Mouse (Mus musculus): ENCODE results near the gene Tgm4. TPM values are rescaled to one million over a fixed set of nuclear protein-coding genes. Genes with fewer than 3 reads are reported as not detected.

The Tgm4 gene
- total RNA-seq (2021) = not detected

GRCm38 (mm10) chr9:123034426-123034825 lies at the start of gene Tgm4:
TSS of gene Tgm4 (plus strand) at chr9:123034726.
- intact Hi-C loops (cut with DNase I) = no loop called here
- DNase-seq = no peak

- no peak for DNase-seq
- intact Hi-C loops (cut with DNase I) = no loop called here
Observed at GRCm38 (mm10) chr9:122998406-122999192, 35.9 kb upstream of the Tgm4 start.

GRCm38 (mm10) chr9:122999193-122999586 lies 35.3 kb upstream of the Tgm4 start:
- intact Hi-C loops (cut with DNase I) = no loop called here
- DNase-seq = no peak

GRCm38 (mm10) chr9:123004718-123005117 lies 29.8 kb upstream of the Tgm4 start:
- no peak for DNase-seq
- intact Hi-C loops (cut with DNase I) = no loop called here

GRCm38 (mm10) chr9:123006071-123006470 lies 28.5 kb upstream of the Tgm4 start:
- DNase-seq = no peak
- intact Hi-C loops (cut with DNase I) = no loop called here

GRCm38 (mm10) chr9:123020995-123021631 lies 13.4 kb upstream of the Tgm4 start, which contains the start of gene Tmem42:
TSS of gene Tmem42 (plus strand) at chr9:123021326.
- peak; percentile 79 to 91 for DNase-seq
- intact Hi-C loops (cut with DNase I) = loop anchor here (5.0 kb wide), 1 partner anchor 69 kb away; the partner anchor contains the start of genes 1110059G10Rik and Kif15

GRCm38 (mm10) chr9:123021636-123022379 lies 12.7 kb upstream of the Tgm4 start:
- intact Hi-C loops (cut with DNase I) = loop anchor here (5.0 kb wide), 1 partner anchor 70 kb away; the partner anchor contains the start of genes 1110059G10Rik and Kif15
- no peak for DNase-seq

GRCm38 (mm10) chr9:123024201-123024600 lies 10.3 kb upstream of the Tgm4 start:
- intact Hi-C loops (cut with DNase I) = loop anchor here (5.0 kb wide), 1 partner anchor 72 kb away; the partner anchor contains the start of genes 1110059G10Rik and Kif15
- no peak for DNase-seq

GRCm38 (mm10) chr9:123031496-123032246 lies 2.9 kb upstream of the Tgm4 start:
- intact Hi-C loops (cut with DNase I) = no loop called here

GRCm38 (mm10) chr9:123047665-123048064 lies 13.1 kb downstream of the Tgm4 start:
- intact Hi-C loops (cut with DNase I) = no loop called here
- DNase-seq = no peak

More at GRCm38 (mm10) chr9:123031496-123032246, 2.9 kb upstream of the Tgm4 start:
- DNase-seq = no peak

- intact Hi-C loops (cut with DNase I) = no loop called here
Observed at GRCm38 (mm10) chr9:123058724-123059292, 24.3 kb downstream of the Tgm4 start.

GRCm38 (mm10) chr9:123060172-123060571 lies 25.6 kb downstream of the Tgm4 start:
- intact Hi-C loops (cut with DNase I) = no loop called here
- DNase-seq = no peak

More at GRCm38 (mm10) chr9:123058724-123059292, 24.3 kb downstream of the Tgm4 start:
- no peak for DNase-seq

GRCm38 (mm10) chr9:123079149-123079548 lies 44.6 kb downstream of the Tgm4 start:
- intact Hi-C loops (cut with DNase I) = loop anchor here (10.0 kb wide), 1 partner anchor 344 kb away; no protein-coding TSS in a partner anchor
- no peak for DNase-seq

- intact Hi-C loops (cut with DNase I) = no loop called here
Observed at GRCm38 (mm10) chr9:123080355-123080754, 45.8 kb downstream of the Tgm4 start.

GRCm38 (mm10) chr9:123080796-123081195 lies 46.3 kb downstream of the Tgm4 start:
- intact Hi-C loops (cut with DNase I) = no loop called here
- no peak for DNase-seq

More at GRCm38 (mm10) chr9:123080355-123080754, 45.8 kb downstream of the Tgm4 start:
- no peak for DNase-seq

- intact Hi-C loops (cut with DNase I) = no loop called here
- DNase-seq = no peak
Observed at GRCm38 (mm10) chr9:123085373-123085772, 50.8 kb downstream of the Tgm4 start.

- no peak for DNase-seq
- intact Hi-C loops (cut with DNase I) = no loop called here
Observed at GRCm38 (mm10) chr9:123087558-123087957, 53.0 kb downstream of the Tgm4 start.

- no peak for DNase-seq
- intact Hi-C loops (cut with DNase I) = no loop called here
Observed at GRCm38 (mm10) chr9:123090844-123091243, 56.3 kb downstream of the Tgm4 start.

GRCm38 (mm10) chr9:123099631-123100455 lies 65.3 kb downstream of the Tgm4 start:
- intact Hi-C loops (cut with DNase I) = no loop called here
- DNase-seq = no peak
